Mouse (Mus musculus) CD4-positive, CD25-positive, alpha-beta regulatory T cell, adult 4 months (primary cell): Measurements from ENCODE around the gene Ifng. TPM values are rescaled to one million over a fixed set of nuclear protein-coding genes. Genes with fewer than 3 reads are reported as not detected.
"Not testable (repeated sequence)": the region's sequence is repeated elsewhere in the genome, so short reads cannot be mapped to it uniquely, and the experiment has no call there.

Source experiments
- ATAC-seq: one replicate; pipeline ENCODE4 v1.8.0; 2017
- polyA plus RNA-seq, 2 experiments: library from polyadenylated mRNA; unstranded; fragments of 100-300 nt; shearing (Covaris generic); gene quantifications; one replicate each; pipeline ENCODE4 v1.2.1; 2017

Gene Ifng
- 10 to 100 TPM in 1 of 2 experiments, 1 to 10 TPM in 1; 5.5 to 10.6 TPM for polyA plus RNA-seq

DNA sequence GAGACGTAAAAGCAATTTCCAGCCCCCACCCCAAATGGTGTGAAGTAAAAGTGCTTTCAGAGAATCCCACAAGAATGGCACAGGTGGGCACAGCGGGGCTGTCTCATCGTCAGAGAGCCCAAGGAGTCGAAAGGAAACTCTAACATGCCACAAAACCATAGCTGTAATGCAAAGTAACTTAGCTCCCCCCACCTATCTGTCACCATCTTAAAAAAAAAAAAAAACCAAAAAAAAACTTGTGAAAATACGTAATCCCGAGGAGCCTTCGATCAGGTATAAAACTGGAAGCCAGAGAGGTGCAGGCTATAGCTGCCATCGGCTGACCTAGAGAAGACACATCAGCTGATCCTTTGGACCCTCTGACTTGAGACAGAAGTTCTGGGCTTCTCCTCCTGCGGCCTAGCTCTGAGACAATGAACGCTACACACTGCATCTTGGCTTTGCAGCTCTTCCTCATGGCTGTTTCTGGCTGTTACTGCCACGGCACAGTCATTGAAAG lies at the start of gene Ifng:
Gene Ifng, plus strand, starts transcription at position 305 of the 499 bp plus-strand sequence.
- peak; percentile 45 for ATAC-seq

DNA sequence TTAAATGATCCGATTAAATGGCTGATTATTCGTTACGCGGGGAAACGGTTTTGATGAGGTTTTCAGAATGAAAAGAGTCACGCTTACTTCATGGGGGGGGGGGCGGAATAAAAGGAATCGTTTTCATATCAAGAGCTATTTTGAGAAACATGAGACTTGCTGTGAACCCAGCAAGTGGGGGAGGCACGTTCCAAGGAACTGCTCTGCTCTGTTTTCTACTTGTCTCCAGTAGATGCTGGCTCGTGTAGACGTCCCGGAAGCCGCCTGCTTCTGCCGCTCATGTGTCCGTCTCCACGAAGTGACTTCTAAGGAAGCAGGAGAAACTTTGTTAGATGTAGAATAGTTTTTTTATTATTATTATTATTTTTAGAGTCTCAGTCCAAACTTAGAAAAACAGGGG lies 40.9 kb upstream of the Ifng start:
- no peak for ATAC-seq

DNA sequence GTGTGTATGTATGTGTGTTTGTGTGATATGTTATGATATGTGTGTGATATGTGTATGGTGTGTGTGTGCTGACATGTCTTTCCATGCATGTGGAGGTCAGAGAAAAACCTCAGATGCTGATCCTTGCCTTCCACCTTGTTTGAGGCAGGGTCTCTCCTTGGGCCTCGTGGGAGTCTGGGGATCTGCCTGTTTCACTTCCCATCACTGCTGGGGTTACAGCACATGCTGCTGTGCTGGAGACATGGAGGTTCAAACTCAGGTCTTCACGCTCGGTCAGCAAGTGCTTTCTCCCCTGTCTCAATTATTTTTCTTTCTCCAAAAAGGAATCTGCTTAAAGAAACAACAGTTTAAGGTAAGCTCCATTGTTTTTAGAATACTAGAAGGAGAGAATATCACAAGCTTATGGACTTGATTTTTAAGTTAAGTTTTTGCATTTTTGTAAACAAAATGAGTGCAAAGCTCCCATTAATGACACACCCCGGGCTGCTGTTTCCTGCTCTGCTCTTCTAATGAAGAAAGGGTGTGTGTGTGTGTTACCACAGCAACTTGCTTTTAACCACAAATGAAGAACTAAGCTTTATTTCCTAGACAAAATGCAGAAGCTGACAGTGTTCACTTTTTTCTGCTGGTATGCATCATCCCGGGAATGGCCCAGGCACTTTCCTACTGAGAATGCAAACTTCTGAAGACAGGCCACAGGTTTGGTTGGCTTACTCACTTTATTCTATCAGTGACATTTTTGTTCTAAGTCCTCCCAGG lies 34.2 kb upstream of the Ifng start:
- peak; percentile 94 for ATAC-seq

DNA sequence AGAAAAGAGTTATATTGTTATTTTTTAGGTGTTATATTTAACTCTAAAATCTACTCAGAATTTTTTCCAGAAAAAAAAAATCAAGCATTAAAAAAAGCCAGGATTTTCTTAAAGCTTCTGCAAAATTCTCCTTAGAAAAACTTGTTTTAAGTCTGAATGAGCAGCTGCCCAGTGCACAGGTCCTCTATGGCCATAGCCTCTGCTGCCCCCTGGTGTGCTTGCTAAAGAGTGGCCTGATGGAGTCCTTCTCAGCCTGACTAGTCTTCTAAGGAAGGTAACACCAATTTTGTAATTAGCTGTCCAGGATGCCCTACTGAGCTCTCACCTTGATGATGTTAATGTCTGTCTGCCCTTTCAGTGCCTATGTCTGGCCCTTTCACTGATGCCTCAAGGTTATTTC lies 29.5 kb upstream of the Ifng start:
- no peak for ATAC-seq

DNA sequence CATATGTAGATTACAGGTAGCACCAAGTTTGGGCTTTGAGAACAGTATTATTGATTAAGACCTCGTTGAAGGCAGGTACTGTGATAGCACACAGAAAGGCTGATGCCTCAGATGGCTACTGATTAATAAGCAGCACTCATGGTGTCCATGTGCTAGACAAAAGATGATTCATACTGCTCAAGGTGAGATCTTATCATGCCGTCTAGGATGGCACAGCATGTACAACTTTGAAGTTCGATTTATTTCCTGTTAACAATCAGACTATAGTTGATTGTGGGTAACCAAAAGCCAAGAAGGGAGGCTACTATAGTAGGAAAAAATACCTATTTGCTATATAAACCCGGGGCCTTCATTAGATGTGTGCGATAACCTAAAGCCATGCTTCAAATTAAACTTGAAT lies 28.1 kb upstream of the Ifng start:
- ATAC-seq, result peak; percentile 87

DNA sequence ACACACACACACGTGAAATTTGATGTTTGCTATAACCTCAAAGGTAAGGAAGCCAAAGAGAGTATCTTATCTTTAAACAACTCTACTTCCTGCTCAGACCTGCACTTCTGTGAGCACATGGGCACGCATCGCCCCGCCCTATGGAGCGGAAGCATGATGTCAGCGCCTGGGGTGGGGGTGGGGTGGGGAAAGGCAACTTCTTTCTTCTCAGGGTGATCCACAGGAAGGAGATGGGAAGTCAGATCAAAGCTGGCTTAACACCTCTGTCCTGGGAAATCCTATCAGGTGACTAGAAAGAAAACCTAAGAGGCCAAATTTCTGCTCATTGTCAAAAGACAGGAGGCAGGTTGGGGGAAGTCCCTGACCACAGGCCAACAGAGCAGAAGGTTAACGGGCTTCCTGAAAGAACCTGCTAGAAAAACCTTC lies 21.8 kb upstream of the Ifng start:
- ATAC-seq, result peak; percentile 93

DNA sequence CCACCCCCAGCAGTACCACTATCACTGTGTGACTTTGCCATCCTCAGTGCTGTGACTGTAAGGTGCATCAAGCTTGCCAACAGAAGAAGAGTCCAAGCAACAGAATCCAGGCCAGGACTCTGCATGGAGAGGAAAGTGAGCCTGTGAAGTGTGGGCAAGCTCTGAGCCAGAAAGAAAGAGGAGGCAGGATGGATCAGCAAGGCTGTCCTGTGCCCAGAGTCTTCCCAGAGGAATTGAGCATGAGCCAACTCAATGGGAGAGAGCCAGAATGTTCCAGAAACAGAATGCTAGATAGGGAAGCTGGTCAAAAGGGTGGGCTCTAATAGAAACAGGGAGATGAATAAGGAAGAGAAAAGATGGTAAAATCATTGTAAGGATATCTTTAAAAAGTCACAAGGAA lies 19.9 kb upstream of the Ifng start:
- no peak for ATAC-seq

DNA sequence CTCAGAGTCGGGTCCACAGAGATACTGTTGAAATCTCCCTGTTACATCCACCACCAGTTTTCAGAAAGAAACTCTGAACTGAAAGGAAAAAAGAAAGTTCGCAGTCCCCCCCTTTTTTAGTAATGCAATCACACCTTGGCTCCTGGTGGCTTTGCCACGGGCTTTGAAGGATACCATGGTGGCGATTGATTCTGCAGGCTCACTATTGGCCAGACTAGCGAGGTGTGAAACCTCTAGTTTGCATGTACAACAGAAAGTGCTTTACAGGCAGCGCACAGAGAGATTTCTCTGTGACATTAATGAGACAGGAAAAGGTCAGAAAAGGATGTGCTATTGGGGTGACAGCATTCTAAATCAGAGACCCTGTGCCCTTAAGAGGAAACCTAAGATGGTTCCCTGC lies 5.3 kb upstream of the Ifng start:
- ATAC-seq, result no peak

DNA sequence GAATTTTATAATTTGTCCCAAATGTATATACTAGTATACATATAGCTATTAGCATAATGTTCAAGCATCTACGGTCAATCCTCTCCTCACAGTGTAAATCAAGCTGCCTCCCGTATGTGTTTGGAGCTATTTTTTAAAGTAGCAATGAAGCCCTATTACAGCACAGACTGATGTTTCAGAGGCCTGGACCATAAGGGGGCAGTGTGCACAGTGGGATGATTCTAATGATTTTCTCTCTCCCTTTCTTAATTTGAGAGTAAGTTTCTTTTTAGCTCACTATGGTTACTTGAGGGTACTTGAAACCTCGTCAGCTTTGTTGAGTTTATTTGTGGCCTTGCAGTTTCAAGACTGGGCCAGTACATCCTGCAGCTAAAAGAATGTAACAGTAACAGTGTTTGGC lies 1.1 kb downstream of the Ifng start:
- ATAC-seq, result peak; percentile 83

DNA sequence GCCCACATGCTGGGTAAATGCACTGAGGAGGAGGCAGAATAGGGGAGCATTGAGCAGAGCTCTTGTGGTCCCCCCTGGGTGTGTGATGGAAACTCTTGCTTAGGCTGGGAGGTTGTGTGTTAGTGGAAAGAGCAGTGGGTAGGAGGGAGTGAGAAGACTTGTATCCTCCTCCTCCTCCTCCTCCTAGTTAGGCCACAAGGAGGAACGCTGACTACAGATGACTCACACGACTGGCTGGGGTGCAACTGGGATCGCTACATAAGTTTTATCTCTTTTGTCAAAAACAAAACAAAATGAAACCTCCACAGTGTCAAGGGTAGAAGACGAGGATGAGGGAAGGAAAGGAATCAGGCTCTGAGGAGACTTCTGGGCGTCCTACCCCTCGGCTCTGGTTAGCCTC lies 2.2 kb downstream of the Ifng start:
- ATAC-seq, result peak; percentile 43

DNA sequence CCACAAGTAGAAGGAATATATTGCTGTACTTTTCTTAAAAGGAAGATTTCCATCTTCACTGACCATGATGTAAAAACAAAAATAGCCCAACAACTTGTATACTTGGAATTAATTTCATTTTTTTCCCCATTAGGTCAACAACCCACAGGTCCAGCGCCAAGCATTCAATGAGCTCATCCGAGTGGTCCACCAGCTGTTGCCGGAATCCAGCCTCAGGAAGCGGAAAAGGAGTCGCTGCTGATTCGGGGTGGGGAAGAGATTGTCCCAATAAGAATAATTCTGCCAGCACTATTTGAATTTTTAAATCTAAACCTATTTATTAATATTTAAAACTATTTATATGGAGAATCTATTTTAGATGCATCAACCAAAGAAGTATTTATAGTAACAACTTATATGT lies 4.2 kb downstream of the Ifng start:
- no peak for ATAC-seq

DNA sequence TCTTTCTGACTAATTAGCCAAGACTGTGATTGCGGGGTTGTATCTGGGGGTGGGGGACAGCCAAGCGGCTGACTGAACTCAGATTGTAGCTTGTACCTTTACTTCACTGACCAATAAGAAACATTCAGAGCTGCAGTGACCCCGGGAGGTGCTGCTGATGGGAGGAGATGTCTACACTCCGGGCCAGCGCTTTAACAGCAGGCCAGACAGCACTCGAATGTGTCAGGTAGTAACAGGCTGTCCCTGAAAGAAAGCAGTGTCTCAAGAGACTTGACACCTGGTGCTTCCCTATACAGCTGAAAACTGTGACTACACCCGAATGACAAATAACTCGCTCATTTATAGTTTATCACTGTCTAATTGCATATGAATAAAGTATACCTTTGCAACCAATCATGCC lies 4.7 kb downstream of the Ifng start:
- no peak for ATAC-seq

DNA sequence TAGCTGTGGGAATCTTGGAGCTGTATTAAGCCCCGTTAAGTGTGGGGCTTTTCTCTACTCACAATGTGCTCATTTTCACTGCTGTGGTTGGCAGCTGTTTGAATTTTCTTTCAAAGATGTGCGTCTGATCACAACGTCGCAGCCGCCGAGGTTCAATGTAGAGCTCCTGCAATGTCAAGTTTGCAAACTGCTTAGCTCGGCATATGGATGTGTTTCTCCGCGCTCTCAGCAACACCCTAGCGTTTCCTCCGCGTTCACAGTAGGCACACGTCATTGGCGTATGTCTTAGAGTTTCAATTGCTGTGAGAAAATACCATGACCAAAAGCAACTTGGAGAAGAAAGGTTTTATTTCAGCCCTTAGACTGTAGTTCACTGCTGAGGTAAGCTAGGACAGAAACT lies 5.1 kb downstream of the Ifng start:
- ATAC-seq, result no peak

DNA sequence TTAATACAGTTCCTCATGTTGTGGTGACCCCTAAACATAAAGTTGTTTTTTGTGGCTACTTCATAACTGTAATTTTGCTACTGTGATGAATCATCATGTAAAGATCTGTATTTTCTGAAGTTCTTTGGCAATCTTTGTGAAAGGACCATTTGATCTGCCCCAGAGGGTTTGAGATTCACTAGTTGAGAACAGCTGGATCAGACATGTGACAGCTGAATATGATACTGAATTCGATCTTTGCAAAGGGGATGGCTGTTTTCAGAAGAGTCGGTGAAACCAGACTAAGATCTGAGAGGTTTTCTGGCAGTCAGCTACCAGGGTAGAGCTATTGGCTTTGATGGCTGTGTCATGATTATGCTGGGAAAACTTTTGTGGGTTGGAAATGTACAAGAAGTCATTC lies 10.9 kb downstream of the Ifng start:
- ATAC-seq, result no peak

DNA sequence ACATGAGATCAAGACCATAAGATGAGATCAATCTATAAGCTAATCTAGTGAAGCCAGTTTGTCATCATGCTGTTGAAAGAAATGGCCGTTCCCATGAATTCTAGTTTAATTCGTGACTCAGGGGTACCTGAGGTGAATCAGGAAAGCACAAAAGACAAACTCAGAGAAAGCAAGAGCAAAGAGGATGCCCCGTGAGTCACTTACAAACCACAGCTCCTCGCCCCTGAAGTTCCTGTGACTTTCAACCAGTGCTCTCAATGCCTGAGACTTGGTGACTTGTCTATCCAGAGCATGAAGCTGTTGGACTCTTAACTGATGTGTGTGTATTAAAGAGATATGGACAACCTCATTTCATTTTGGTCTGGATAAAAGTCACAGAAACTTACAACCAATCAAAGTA lies 17.9 kb downstream of the Ifng start:
- peak; percentile 66 for ATAC-seq

DNA sequence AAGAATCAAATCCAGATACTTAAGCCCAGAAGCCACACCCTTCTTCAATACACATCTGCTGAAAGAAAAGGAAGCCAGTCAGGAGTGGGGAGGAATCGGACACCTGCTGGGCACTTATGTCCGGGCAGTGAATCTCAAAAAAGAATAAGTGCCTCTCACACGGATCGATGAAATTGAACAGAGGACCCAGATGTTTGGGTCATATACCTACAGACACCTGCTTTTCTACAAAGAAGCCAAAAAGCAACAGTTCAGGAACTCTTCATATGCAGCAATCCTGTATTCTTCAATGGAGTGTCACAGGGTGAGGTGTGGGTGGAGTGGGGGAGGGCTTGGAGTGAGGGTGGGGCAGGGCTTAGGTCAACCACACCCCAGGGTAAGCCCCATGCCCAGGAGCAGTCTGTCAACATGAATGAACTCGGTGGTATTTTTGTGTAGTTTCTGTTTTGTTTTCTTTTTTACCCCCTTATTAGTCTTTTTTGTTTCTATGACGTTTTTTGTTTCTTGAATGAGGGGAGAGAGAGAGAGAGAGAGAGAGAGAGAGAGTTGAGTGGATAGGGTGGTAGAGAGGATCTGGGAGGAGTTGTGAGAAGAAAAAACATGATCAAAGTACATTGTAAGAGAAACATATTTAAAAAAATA lies 20.4 kb downstream of the Ifng start:
- peak; percentile 73 for ATAC-seq

DNA sequence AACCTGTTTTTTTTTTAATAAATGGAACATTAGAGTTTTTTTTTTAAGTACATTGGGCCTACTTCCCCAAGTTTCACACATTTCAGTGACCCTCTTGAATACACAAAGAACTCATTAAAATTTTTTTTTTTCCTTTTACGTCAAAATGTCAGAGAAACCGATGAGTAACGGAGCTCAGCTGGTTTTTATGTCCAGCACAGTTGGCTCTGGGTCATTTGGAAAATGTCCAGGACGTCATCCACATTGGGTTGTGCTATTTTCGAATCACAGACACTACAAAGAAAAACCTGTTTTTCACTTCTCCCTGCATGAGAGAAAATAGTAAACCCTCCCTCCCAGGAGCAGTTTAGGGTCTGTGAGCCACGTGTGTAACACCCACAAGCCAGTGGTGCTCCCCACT lies 25.6 kb downstream of the Ifng start:
- no peak for ATAC-seq

DNA sequence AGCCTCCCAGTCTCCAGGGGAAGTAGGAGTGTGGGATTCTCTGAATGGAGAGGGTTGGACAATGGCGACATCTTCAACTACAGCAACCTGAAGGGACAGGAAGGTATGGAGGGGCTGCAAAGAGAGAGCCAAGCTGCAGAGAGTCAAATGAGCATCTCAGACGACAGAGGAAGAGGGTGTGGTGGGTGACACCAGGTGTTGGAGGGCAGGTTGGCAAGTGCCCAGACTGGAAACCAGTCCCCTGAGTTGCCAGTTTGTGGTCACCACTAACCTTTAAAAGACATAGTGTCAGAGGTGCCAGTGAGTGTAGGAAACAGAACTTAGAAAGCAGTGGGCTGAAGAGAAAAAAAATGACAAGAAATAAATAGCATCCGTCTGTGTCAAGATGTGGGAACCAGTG lies 28.2 kb downstream of the Ifng start:
- peak; percentile 81 for ATAC-seq

DNA sequence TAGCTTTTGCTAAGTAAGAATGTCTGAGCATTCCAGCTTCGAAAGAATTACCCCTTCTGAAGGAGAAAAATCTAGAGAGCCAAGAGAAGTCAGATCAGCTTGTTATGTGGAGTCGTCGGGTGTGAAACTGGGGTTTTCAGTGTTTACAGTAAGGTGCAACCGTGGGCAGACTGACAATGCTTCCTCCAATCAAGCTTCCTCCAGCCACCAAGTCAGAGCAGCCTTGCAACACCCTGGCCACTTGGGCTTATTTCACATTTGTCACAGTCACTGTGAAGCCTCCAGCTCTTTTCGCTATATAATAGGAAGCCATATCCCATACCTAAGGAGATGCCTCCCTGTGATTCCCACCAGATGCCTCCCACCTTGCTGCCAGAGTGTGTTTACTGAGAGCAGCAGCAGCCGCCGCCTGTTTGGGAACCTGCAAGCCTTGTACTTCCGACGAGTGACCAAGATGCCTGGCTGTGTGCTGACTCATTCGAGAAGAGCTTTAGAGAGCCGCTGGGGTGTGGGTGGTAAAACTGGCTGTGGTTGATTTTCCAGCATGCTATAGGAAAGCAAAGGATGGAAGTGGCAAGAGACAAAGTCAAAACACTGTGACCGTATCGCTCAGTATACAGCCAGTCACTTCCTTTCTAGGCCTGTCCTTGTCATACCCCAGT lies 29.6 kb downstream of the Ifng start:
- ATAC-seq, result peak; percentile 56

DNA sequence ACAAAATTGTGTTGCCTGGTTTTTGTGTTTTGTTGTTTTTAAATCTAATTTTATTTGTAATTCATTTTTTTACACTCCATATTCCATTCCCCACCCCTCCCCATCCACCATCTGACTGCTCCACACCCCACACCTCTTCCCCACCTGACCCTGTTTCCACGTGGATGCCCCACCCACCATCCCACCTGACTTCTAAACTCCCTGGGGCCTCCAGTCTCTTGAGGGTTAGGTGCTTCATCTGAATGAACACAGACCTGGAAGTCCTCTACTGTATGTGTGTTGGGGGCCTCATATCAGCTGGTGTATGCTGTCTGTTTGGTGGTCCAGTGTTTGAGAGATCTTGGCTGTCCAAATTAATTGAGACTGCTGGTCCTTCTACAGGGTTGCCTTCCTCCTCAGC lies 32.0 kb downstream of the Ifng start:
- not testable (repeated sequence) for ATAC-seq

DNA sequence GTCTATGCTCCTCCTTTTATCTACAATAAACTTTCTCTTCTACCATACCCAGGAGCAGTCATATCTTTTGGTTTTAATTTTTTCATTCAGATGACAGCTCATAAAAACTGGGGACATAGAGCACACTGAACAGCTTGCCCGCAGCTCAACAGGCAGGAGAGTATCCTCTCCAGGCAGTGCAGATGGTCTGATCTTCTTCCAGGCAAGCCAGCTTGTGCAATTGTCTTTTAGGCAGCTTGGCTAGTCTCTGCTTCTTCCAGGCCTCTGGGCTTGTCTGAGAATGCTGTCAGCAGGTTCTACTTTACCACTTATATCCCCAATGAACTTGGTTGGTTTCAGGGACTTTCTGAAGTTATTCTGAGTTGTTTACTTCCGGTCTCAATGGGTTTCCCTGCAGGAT lies 35.9 kb downstream of the Ifng start:
- ATAC-seq, result peak; percentile 26

DNA sequence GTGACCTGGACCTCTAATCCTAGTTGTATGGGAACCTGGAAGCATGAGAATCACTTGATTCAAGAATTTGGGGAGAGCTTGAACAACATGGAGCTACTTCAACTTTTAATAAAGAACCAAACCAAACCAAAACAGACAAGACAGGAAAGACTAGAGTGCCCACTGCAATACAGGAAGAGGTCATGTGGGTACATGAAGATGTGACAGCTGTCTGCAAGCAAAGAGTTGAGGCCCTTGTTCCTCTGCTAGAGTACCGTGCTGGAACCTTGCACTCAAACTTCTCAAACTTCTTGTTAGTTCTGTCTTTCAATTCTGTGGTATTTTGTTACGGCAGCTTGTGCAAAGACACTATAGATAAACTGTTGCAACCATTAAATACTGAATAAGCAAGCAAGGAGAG lies 36.5 kb downstream of the Ifng start:
- ATAC-seq, result peak; percentile 90

DNA sequence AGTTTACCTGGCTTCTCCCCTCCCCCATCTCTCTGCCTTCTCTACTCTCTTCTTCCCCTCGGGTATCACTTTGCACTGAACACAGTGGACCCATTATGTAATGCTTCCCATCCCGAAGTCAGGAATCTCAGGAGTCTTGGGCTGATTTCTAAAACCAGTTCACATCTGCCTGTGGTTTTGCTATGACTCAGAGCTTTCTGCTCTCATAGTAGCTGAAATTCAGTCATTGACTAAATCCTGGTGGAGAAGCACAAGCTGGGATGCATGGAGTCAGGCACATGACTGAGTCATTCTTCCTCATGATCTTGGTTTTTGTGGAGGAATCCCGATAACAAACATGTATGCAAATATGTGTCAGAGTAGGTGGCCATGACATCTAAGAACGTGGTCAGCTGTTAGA lies 38.4 kb downstream of the Ifng start:
- ATAC-seq, result no peak

DNA sequence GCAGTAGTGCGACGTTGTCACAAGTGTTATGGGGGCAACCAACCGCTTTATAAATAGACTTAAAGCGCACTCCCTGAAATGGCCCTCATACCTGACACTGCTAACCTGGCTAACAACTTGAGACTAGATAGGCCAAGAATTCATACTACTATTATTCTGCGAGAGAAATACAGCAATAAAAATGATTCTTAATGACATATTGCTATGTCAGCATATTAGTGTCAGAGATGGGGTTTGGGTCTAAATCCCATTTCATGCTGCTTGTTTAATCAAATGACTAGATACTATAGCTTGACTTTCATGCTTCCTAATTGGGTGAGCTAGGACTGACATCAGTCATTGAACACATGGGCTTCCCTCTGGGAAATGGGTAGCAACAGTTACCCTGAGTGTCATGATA lies 39.3 kb downstream of the Ifng start:
- no peak for ATAC-seq
